Mouse (Mus musculus) induced T-regulatory cell, adult 2 months (primary cell): Measurements from ENCODE around the gene Tasp1.
"Not testable (repeated sequence)": the region's sequence is repeated elsewhere in the genome, so short reads cannot be mapped to it uniquely, and the experiment has no call there.

Experiments used
- DNase-seq: peaks from one replicate; pipeline ENCODE4 v3.0.0-alpha.2; 2012; ENCODE audit warnings: low read depth

The Tasp1 gene

DNA sequence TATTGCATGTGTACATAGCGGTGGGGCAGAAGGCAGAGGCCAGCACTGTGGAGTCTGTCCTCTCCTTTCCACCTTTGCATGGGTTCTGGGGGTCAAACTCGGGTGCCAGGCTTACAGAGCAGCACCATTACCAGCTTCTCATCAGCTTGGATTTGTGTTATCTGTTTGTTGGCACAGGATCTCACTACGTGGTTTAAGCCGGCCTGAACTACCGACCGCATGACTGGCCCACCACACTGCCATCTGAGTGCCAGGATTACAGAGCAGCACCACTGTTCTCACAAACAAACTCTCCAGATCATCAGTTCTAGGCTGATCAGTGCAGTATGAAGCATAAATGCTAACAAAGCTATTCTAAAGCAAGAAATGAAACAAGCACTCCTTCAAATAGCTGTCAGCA, 8.5 kb downstream of the Tasp1 start:
- DNase-seq, result no peak

DNA sequence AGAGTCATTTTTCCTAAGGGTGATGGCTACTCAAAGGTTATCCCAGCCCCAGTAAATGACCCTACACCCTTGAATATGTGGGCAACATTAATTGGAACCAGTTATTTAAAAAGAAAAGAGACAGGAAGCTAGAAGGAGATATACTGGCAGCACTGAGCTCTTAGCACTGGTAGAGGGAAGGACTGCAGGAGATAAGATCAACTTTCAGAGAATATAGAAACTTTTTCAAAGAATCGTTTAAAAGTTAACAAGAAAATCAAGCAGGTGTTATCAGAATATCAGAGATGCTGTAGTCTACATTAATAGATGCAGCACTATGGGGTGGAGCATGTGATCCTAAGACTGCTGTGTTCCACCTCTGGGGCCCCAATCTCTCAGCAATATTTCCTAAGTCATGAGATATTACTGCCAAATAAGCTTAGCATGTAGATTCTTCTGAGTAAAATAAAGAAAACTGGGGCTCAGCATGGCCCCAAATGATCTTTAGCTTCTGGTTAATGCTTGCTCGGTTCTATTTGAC, 14.9 kb downstream of the Tasp1 start:
- peak; percentile 60 for DNase-seq

DNA sequence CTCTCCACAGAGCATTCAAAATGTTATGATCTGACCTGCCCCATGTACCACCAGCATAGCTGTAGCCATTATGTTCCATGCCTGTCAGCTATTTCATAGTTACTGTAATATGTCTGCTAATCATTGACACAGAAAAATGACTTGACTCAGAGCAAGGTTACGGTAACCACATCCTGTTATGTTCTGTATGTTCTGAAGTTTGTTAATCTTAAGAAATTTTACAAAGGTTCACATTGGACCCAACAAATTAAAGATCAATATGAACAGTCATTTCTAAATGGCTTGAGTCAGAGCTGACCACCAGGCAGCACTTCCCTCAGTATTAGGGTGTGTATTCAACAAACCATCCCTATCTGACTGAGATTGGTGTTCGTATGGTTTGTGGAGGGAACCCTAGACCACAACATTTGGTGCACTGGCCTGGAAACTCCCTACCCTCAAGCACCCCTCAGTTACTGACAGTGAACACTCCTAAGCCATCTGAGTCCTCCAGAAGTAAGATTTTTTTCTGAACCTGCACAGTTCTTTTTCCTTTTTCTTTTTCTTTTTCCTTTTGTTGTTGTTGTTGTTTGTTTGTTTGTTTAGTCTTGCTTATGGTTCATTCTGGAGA, 24.0 kb downstream of the Tasp1 start:
- peak; percentile 93 for DNase-seq

DNA sequence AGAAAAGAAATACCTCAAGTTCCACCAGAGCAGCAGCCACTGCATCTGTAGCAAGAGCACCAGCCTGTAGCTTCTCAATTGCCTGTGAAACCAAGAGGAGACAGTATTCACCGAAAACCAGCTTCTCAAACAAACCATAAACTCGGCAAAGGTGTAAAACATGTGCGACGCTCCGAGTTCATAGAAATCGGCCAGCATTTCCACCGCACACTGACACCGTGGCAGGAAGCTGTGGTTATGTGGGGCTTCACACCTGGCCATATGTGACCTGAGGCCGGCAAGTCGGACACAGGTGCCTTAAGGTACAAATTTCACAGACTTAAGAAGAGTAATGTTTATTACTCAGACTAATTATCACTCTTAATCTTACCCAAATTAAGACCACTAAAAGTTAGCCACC, 24.5 kb downstream of the Tasp1 start:
- peak; percentile 80 for DNase-seq

DNA sequence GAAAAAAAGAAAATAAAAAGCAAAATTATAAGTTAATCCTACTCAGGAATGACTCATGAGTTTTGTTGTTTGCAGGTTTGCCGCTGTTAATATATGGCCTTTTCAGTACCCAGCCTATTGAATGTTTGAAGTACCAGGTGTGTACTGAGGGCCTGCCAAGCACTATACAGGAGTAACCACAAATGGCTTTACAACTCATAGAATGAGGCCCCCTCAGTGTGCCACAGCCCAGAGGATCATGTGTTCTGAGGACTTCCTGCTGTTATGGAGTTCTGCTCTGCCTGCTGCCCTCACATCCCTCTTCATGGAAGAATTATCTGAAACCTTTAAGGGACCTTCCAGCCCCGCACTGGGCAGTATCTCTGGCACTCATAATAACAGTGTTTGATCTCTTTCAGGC, 29.1 kb downstream of the Tasp1 start:
- no peak for DNase-seq

DNA sequence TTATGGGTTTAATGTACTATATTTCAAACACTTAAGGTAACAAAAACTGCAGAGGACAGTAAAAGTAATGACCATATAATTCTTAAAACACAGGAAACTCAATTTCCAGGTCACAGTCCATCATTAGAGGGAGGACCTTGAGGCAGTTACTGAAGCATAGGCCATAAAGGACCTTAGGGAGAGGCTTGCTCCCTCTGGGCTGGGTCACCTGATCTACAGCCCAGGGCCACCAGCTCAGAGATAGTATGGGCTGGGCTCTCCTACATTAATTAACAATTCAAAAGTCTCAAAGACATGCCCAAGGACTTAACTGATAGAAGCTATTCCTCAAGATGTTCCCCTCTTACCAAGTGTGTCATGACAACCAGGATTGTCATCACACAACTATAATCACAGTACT, 29.8 kb downstream of the Tasp1 start:
- DNase-seq, result no peak

DNA sequence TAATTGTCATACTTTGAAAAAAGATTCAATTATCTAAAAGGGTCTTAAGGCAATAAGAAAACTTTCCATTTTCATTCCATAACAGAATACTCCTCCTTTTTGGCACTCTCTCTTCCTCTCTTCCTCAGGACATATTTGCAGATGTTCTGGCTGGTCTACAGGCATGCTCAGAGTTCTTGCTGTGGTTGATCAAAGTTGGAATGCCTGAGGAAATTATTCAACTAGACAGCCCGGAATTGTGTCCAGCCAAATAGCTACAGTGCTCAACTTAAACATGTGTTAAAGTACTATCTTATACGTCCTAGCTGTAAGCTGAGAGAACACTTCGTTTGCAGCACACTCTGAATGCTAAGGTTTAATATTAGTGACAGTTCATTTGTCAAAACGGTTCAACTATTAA, 41.7 kb downstream of the Tasp1 start:
- DNase-seq, result no peak

DNA sequence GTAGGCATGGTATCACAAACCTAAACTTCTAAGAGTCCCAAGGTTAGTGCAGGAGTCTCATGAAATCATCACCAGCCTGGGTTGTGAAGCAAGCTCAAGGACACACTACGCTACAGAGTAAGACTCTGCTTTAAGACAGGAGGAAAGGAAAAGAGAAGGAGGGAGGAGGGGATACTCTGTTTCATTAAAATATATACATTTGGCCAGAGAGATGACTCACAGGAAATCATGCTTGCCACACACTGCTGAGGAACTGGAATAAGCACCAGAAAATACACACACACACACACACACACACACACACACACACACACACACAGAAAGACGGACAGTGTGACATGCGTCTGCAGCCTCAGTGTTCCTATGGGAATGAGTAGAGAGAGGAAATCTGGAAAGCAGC, 59.2 kb downstream of the Tasp1 start:
- no peak for DNase-seq

DNA sequence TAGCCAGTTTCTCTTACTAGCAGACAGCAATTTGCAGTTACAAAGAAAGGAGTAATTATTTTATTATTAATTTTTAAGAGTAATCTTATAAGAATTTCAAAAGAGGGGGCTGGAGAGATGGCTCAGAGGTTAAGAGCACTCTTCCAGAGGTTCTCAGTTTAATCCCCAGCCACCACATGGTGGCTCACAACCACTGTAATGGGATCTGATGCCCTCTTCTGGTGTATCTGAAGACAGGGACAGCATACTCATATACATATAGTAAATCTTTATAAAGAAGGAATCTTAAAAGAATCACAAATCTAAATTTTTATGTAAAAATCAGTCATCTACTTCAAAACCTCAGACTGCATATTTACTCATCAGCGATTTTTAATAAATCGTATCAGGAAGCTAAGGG, 68.4 kb downstream of the Tasp1 start:
- no peak for DNase-seq

DNA sequence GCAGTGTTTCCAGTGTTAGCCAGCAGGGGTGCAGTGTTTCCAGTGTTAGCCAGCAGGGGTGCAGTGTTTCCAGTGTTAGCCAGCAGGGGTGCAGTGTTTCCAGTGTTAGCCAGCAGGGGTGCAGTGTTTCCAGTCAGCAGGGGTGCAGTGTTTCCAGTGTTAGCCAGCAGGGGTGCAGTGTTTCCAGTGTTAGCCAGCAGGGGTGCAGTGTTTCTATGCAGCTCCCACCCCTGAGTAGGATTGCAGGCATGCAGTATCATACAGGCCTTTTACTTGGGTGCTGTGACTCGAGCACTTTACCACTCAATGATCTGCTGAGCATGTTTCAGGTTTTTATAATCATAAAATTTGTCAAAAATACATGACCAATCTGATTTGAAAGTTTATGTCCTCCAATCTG, 76.7 kb downstream of the Tasp1 start:
- DNase-seq, result peak; percentile 24

DNA sequence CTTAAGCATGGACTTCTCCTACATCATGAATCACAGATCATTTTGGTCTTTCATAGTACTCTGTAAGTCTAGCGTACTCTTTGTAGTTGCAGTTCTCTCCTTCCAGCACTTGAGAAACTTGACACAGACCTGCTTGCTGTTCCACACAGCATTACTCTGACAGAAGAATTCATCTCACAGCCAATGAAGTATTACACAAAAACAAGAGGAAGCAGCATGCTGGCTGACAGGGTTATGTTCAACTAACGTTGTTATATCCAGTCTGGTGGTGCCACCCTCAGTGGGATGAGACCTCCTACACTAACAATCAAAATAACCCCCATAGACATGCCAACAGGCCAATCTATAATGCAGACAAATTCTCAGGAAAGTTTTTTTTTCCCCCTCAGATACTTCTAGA, 99.2 kb downstream of the Tasp1 start:
- no peak for DNase-seq

DNA sequence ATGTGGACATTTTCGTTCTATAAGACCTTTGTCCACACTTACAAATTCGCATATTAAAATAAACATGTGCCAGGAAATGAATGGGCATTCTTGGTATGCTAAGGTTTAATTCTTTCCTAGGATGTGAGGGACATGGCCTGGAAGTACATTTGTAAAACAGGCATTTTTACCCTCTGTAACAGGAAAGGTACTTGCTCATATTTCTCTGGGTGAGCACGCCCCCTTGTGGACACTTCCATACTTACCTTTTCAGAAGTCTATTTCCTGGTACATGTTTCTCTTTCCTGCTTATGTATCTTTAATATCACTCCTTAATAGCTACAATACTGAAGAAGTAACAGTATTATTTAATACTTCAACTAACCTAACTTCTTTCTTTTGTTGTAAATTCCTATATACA, 100.3 kb downstream of the Tasp1 start:
- DNase-seq, result peak; percentile 82

DNA sequence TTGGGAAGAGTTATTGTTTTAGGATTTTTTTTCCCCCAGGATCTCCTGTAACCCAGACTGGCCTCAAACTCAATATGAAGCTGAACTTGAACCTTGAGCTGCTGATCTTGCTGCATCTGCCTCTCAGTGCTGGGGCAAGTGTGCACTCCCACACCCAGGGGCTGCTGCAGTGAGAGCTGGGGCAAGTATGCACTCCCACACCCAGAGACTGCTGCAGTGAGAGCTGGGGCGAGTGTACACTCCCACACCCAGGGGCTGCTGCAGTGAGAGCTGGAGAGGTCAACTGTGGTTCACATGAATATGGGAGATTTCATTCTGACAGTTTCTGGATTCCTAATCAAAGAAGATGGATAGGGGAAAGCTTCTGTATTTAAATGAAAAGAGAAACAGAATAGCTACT, 117.8 kb downstream of the Tasp1 start:
- DNase-seq, result no peak

DNA sequence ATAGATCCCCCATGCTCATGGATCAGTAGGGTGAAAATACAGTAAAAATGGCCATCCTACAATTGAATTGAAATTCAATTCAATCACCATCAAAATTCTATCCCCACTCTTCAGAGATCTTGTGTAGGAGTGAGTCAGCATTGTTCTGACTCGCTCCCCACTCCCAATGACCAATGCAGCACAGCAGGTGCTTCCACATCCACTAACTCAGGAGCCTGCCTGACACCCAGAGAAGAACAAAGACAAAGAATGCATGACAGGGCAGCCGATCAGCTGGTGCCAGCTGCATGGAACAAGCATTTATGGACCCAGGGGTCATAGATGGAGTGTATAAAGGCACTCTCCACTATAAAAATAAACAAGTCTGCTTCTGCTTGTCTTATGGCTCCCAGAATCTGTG, 129.0 kb downstream of the Tasp1 start:
- no peak for DNase-seq

DNA sequence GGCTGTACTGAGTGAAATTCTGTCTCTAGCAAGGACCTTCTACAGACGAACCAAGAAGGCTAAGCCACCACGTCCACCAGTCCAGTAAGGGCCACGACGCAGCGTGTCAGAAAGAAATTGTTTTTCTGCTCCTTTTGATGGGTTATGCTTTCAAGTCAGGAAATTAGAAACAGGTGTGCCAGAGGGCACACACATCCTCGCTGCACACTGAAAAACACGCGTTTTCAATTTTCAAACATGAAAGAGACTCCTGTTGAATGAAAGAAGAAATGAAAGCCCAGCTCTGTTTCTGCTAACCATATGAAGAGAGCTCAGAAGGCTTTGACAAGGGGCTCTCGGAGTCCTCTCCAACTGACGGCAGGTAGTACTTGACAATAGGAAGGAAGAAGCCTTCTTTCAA, 132.0 kb downstream of the Tasp1 start:
- peak; percentile 31 for DNase-seq

DNA sequence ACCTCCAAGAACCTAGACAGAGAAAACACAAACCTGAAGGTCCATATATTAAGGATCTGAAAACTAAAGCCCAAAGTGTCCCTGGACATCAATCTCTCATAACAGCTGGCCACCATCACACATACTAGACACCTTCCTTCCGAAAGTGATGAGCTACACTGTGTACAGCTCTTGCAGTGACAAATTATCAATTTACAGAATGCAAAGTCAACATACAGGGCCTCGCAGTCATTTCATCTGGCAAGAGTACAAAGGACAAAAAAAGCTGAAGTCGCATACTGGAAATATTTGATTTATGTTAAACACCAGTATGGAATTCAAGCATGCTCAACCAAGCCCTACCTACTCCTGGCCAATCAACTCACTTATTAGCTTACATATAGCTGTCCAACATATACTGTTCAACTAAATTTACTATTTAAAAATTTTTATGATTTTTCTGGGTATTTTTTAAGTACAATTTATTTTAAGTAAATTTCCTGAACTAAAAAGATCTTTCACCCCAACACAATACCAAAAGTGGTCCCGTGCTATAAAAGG, 132.5 kb downstream of the Tasp1 start:
- DNase-seq, result no peak

DNA sequence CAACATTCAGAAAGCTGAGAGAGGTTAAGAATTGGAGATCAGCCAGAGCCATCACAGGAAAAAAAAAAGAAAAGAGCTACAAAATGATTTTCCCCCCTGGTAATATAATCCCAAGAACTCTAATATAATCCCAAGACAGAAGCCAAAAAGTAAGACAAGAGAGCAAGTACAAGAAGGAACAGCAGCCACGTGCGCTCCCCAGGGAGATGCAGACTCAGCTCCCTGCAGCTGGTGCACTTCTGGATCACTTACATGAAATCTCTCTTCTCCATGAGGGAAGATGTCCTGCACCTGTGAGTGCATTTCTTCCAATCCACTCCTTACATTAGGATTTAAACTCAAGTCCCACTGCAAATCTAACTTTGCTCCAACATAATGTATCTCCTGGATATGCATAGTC, 134.4 kb downstream of the Tasp1 start:
- no peak for DNase-seq

DNA sequence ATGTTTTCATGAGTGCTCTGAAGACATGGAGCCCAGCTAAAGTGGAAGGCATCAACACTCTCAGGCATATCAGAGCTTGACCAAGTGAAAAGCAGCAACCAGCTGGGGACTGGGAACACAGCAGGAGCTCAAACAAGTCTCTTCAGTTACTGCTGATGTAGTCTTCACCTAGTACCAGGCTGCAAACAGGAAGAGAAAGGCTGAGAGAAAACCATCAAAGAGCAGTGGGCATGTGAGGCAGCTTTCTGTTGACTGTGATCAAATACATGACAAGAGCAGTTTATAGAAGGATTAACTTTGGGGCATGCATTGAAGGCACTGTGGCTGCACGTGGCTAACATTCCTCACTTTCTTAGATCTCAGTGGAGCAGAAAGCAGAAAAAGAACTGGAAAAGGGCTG, 141.7 kb downstream of the Tasp1 start:
- DNase-seq, result peak; percentile 18

DNA sequence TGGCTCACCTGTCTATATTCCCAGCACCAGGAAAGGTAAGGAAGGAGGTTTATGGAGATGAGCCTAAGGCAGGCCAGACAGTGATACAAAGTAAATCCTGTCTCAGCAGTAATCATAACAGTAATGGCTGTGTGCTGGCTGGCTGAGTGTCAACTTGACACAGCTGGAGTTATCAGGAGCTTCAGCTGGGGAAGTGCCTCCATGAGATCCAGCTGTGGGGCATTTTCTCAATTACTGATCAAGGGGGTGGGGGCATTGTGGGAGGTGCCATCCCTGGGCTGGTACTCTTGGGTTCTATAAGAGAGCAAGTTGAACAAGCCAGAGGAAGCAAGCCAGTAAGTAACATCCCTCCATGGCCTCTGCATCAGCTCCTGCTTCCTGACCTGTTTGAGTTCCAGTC, 145.2 kb downstream of the Tasp1 start:
- DNase-seq, result not testable (repeated sequence)

DNA sequence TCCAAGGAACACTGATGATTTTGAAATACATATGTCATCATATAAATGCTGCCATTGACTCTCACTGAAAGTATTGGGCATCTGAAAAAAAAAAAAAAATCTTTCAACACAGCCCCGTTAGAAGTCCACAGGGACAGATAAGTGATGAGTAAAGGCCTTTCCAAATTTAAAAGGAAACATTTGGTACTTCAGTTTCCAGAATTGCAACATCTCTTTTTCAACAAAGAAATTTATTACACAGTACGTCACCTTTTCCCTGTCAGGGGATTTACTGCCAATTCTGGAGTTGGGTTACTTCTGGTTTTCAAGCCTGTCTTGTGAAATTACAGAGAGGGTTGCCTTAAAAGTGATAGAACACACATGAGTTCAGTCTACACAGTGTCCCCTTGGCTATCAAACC, 146.8 kb downstream of the Tasp1 start:
- DNase-seq, result no peak

DNA sequence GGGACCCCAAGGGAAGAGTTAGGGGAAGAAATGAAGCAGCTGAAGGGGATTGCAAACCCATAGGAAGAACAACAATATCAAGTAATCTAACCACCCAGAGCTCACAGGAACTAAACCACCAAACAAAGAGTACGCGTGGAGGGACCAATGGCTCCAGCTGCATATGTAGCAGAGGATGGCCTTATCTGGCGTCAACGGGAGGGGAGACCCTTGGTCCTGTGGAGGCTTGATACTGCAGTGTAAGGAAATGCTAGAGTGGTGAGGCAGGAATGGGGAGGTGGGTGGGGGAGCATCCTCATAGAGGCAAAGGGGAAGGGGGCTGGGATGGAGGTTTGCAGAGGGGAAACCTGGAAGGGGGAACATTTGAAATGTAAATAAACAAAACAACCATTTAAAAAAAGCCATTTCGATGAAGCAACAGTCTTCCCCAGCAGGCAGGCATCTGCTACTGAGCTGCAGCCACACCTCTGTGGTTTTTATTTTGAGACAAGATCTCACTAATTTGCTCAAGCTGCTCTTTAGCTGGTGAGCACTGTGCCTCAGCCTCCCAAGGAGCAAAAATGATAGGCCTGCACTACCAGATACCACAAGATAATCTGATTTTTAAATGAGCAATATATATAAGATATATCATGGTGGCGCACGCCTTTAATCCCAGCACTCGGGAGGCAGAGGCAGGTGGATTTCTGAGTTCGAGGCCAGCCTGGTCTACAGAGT, 160.0 kb downstream of the Tasp1 start:
- no peak for DNase-seq

DNA sequence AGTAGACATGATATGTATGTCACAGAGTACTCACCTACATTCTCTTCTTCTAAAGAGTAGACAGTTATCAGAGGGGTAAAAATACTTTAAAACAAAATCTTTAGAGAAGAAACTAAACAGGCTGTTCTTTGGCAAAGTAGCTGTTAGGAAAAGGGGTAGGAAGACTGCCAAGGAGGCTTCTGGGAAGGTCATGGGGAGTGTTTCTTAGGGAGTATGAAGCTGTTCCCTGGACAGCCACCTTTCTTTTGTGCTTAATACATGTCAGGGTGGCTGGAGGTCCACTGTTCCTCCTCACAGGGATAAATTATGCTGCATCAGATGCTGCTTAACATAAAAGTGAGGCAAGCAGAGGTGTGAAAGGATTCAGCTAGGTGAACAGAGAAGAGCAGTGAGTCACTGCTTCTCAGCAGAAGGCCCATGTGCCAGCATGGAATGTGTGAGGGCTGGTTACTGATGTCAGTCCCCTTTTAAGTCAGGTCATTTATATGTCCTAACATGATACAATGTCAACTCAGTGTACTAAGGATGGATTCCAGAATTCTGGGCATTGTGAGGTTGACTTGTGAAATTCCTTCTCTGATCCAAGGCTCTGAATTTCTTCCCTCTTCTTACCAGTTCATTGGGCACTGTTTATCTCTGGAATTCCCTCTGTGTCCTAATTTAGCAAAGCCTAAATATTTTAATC, 175.1 kb downstream of the Tasp1 start:
- DNase-seq, result no peak

DNA sequence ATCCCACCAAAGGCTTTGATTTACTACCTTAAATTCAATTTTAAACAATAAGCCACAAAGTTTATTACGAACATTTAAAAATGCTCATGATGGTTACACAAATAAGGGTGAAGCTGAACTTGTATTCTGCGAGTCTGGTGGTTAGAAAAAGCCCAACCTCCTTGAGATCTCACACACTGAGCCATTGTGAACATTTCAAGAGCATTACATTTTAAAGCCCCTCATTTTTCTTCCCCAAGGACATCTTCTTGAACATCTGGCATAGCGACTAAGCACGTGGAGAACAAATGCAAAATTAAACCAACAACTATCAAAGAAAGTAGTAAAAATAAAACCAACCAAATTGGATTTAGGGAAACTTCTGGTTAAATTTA, 182.4 kb downstream of the Tasp1 start:
- DNase-seq, result no peak
